24 mouse cellular contexts compared by ENCODE assay signal in genomic region chr6:42540681-42541080, GRCm38 (mm10). TPM values are rescaled to one million over a fixed set of nuclear protein-coding genes. Genes with fewer than 3 reads are reported as not detected.
DNase-seq lines count a peak whose midpoint lies in the region; ATAC-seq lines count a peak whose summit lies in the region.
"Had no signal": no experiment of that assay in that cellular context is flagged by ENCODE, and none has a peak within 500 bp of the region (broad histone marks: within the 10 kb centered on the region; RNA-seq: fewer than 3 reads in every experiment).

No protein-coding gene starts in this region.

- no peaks in the 10 kb centered on the region for H3K27me3 ChIP-seq in embryonic facial prominence, embryonic 14.5 days (replicated peaks; ENCODE audit: control insufficient read depth, insufficient read depth, low read length)
- H3K27me3 ChIP-seq in limb, embryonic 12.5 days = no peaks in the 10 kb centered on the region
- H3K27me3 ChIP-seq: embryonic facial prominence, embryonic 13.5 days; forebrain, embryonic 15.5 days; heart, embryonic 15.5 days; hindbrain, embryonic 13.5 days; intestine, embryonic 15.5 days had no signal

- 0 out of 2 replicates have a peak, but pooled peaks have one; percentile 9 for ATAC-seq in embryonic facial prominence, embryonic 14.5 days (ENCODE audit: low read depth)
- ATAC-seq in limb, embryonic 12.5 days (ENCODE audit: insufficient number of reproducible peaks, insufficient read depth, low FRiP score, low TSS enrichment, low read depth) = 0 out of 2 replicates have a peak, but pooled peaks have one; percentile 56
- ATAC-seq: forebrain, embryonic 15.5 days; hindbrain, postnatal 0 days; intestine, embryonic 15.5 days had no signal

- no peak overlapping the region for H3K4me3 ChIP-seq in embryonic facial prominence, embryonic 14.5 days (ENCODE audit: low read depth, low read length)
- H3K4me3 ChIP-seq in limb, embryonic 12.5 days (replicated peaks) = no peak overlapping the region
- H3K4me3 ChIP-seq: embryonic facial prominence, embryonic 13.5 days; forebrain, embryonic 15.5 days; heart, embryonic 10.5 days; heart, embryonic 15.5 days; hindbrain, embryonic 13.5 days; intestine, embryonic 15.5 days had no signal

- peaks cover 4% of the 10 kb centered on the region for H3K4me1 ChIP-seq in embryonic facial prominence, embryonic 14.5 days (ENCODE audit: control insufficient read depth, insufficient read depth, low read length)
- H3K4me1 ChIP-seq in limb, embryonic 12.5 days (replicated peaks) = peaks cover 4% of the 10 kb centered on the region; the same call in 1 of the 2 replicates
- H3K4me1 ChIP-seq: forebrain, embryonic 15.5 days; heart, embryonic 10.5 days; hindbrain, embryonic 13.5 days; intestine, embryonic 15.5 days had no signal

- no peaks in the 10 kb centered on the region for H3K9me3 ChIP-seq in embryonic facial prominence, embryonic 14.5 days (ENCODE audit: control insufficient read depth, low read length)
- no peaks in the 10 kb centered on the region for H3K9me3 ChIP-seq in limb, embryonic 12.5 days
- H3K9me3 ChIP-seq: embryonic facial prominence, embryonic 13.5 days; forebrain, embryonic 15.5 days; heart, embryonic 10.5 days; heart, embryonic 15.5 days; hindbrain, embryonic 13.5 days; intestine, embryonic 15.5 days had no signal

- no peak overlapping the region for H3K4me2 ChIP-seq in embryonic facial prominence, embryonic 14.5 days (ENCODE audit: low read depth, low read length)
- H3K4me2 ChIP-seq in limb, embryonic 12.5 days = no peak overlapping the region
- H3K4me2 ChIP-seq: embryonic facial prominence, embryonic 13.5 days; forebrain, embryonic 15.5 days; heart, embryonic 15.5 days; hindbrain, embryonic 13.5 days; intestine, embryonic 15.5 days had no signal

- DNase-seq in 3T3-L1 (ENCODE audit: low read depth, low spot score) (peak; percentile 42), NIH3T3 (ENCODE audit: low read depth) (peak; percentile 48)
- peak; percentile 19 for DNase-seq in embryonic facial prominence, embryonic 14.5 days (ENCODE audit: low spot score)
- DNase-seq in layer of hippocampus, adult 9-11 months = no peak
- DNase-seq in heart, adult 11 months = no peak
- DNase-seq: adrenal gland, adult 2 months; adrenal gland, postnatal 25 days; B cell, adult 2 months; cerebellum, adult 2 months; cerebellum, postnatal 10 days; gastrocnemius, postnatal 25 days; heart, postnatal 14 days; kidney, adult 18-20 months had no signal

- H3K27ac ChIP-seq in embryonic facial prominence, embryonic 14.5 days (replicated peaks; ENCODE audit: low read depth, low read length) = no peak overlapping the region
- 0 out of 2 replicates have a peak overlapping the region, but pooled peaks have one; percentile 4 for H3K27ac ChIP-seq in limb, embryonic 12.5 days
- H3K27ac ChIP-seq: embryonic facial prominence, embryonic 13.5 days; forebrain, embryonic 15.5 days; heart, embryonic 10.5 days; heart, embryonic 15.5 days; hindbrain, embryonic 13.5 days; hindbrain, postnatal 0 days; intestine, embryonic 15.5 days had no signal

- no peak overlapping the region for H3K9ac ChIP-seq in embryonic facial prominence, embryonic 14.5 days (ENCODE audit: low read depth, low read length)
- H3K9ac ChIP-seq in limb, embryonic 12.5 days (replicated peaks) = no peak overlapping the region
- H3K9ac ChIP-seq: embryonic facial prominence, embryonic 13.5 days; forebrain, embryonic 15.5 days; heart, embryonic 15.5 days; hindbrain, embryonic 13.5 days; intestine, embryonic 15.5 days had no signal

- WGBS in embryonic facial prominence, embryonic 14.5 days = 23% methylated on average over 1 of the region's 1 CpGs
- WGBS in limb, embryonic 12.5 days = 14% methylated on average over 1 of the region's 1 CpGs

- H3K36me3 ChIP-seq in embryonic facial prominence, embryonic 14.5 days (ENCODE audit: control insufficient read depth, insufficient read depth, low read length) = no peaks in the 10 kb centered on the region
- H3K36me3 ChIP-seq in limb, embryonic 12.5 days = no peaks in the 10 kb centered on the region
- H3K36me3 ChIP-seq: embryonic facial prominence, embryonic 13.5 days; forebrain, embryonic 15.5 days; heart, embryonic 10.5 days; heart, embryonic 15.5 days; hindbrain, embryonic 13.5 days; intestine, embryonic 15.5 days had no signal

RNA-seq across cellular contexts. Expression of gene Olfr455, which starts 6.7 kb away (rescaled TPM):
- not detected in 2 replicates for polyA plus RNA-seq in embryonic facial prominence, embryonic 14.5 days (2014; fragmentation: Nextera tagmentation; extraction: Ambion mirVana)
- not detected in 2 replicates for polyA plus RNA-seq in limb, embryonic 12.5 days (2016; fragmentation: Nextera tagmentation; extraction: Ambion mirVana)
- polyA plus RNA-seq: adrenal gland, adult 2 months; cerebellum, adult 2 months; embryonic facial prominence, embryonic 13.5 days; forebrain, embryonic 11.5 days; forebrain, embryonic 15.5 days; frontal cortex, adult 2 months; heart, embryonic 10.5 days; heart, embryonic 15.5 days; hindbrain, embryonic 13.5 days; hindbrain, postnatal 0 days; intestine, embryonic 15.5 days; kidney, embryonic 14.5 days had no signal

RNA-seq across cellular contexts. Expression of gene Olfr456, which starts 53.7 kb away (rescaled TPM):
- polyA plus RNA-seq in embryonic facial prominence, embryonic 14.5 days (2014; fragmentation: Nextera tagmentation; extraction: Ambion mirVana) = 0.17 TPM in 1 of 2 replicates, not detected in the other
- not detected in 2 replicates for polyA plus RNA-seq in limb, embryonic 12.5 days (2016; fragmentation: Nextera tagmentation; extraction: Ambion mirVana)
- polyA plus RNA-seq: adrenal gland, adult 2 months; cerebellum, adult 2 months; embryonic facial prominence, embryonic 13.5 days; forebrain, embryonic 11.5 days; forebrain, embryonic 15.5 days; frontal cortex, adult 2 months; hindbrain, embryonic 13.5 days; hindbrain, postnatal 0 days; intestine, embryonic 15.5 days; kidney, embryonic 14.5 days had no signal

RNA-seq across cellular contexts. Expression of gene Tcaf3, which starts 56.8 kb away (rescaled TPM):
- not detected in 2 replicates for polyA plus RNA-seq in embryonic facial prominence, embryonic 14.5 days (2014; fragmentation: Nextera tagmentation; extraction: Ambion mirVana)
- not detected in 2 replicates for polyA plus RNA-seq in limb, embryonic 12.5 days (2016; fragmentation: Nextera tagmentation; extraction: Ambion mirVana)
- polyA plus RNA-seq: adrenal gland, adult 2 months; cerebellum, adult 2 months; embryonic facial prominence, embryonic 13.5 days; forebrain, embryonic 11.5 days; forebrain, embryonic 15.5 days; frontal cortex, adult 2 months; heart, embryonic 10.5 days; heart, embryonic 15.5 days; hindbrain, embryonic 13.5 days; hindbrain, postnatal 0 days; intestine, embryonic 15.5 days; kidney, embryonic 14.5 days had no signal

Comparison
In these comparisons a context has a peak if more than half of its experiments do, and no peak if none do; other contexts are left out.
1. DNase-seq: peak in 3T3-L1 (single experiment), NIH3T3 (single experiment) and embryonic facial prominence, embryonic 14.5 days (single experiment); none in layer of hippocampus, adult 9-11 months (single experiment) and heart, adult 11 months (single experiment).